Mouse (Mus musculus) thymus, postnatal 4 days (tissue): ENCODE measurements at regions not wholly inside any gene's neighbourhood (a gene's known extent, or its start where the extent isn't known, plus 50 kb on each side); places are given as distances from the start of the nearest gene placed in this dataset.

Experiments used
- DNase-seq: peaks from one replicate; pipeline ENCODE4 v3.0.0; 2021

- DNase-seq: no peak
Measured at GRCm38 (mm10) chr7:115388874-115389273, 645.4 kb downstream of the Insc start.

- DNase-seq: no peak
Measured at GRCm38 (mm10) chr7:115392520-115392919, 646.1 kb downstream of the Sox6 start.

- DNase-seq: no peak
Measured at GRCm38 (mm10) chr7:115398202-115398601, 640.4 kb downstream of the Sox6 start.

- DNase-seq: no peak
Measured at GRCm38 (mm10) chr7:115399461-115399860, 639.1 kb downstream of the Sox6 start.

GRCm38 (mm10) chr7:115407889-115408288 lies 630.7 kb downstream of the Sox6 start:
- no peak for DNase-seq

- no peak for DNase-seq
Measured at GRCm38 (mm10) chr7:115408915-115409314, 629.7 kb downstream of the Sox6 start.

GRCm38 (mm10) chr7:115410501-115411230 lies 627.9 kb downstream of the Sox6 start:
- DNase-seq: no peak

- DNase-seq: no peak
Measured at GRCm38 (mm10) chr7:115411456-115411855, 627.1 kb downstream of the Sox6 start.

- no peak for DNase-seq
Measured at GRCm38 (mm10) chr7:115415147-115415561, 623.4 kb downstream of the Sox6 start.
